Mouse (Mus musculus) heart, postnatal 14 days (tissue): ENCODE measurements around the gene Zfp68. TPM values are rescaled to one million over a fixed set of nuclear protein-coding genes. Genes with fewer than 3 reads are reported as not detected.

Experiments used
- microRNA-seq, 2 experiments: library from miRNA; unstranded; fragments of <30 nt; microRNA quantifications; one replicate each; pipeline ENCODE4 v1.2.0; 2021 to 2022
- total RNA-seq, 2 experiments: library from RNA; stranded (reverse); gene quantifications; 2 replicates each; pipeline ENCODE4 v1.2.3; 2021

The Zfp68 gene
- total RNA-seq, 2 experiments from 2014 or later = 22.7 to 23.5 TPM

Small RNA genes within 50 kb of the gene (microRNA-seq; reads per million reads assigned to microRNA genes)
- 0 reads per million in 2 experiments for gene Gm24082

Other genes starting within 250 kb of the Zfp68 start
- 1 to 10 TPM; 7.5 TPM for gene Zfp157, start 178.3 kb downstream of the Zfp68 start, total RNA-seq
- gene 1700123K08Rik, start 55.0 kb downstream of the Zfp68 start, total RNA-seq = not detected
- 1 to 10 TPM; 4.1 to 4.3 TPM for gene A430033K04Rik, start 3.1 kb upstream of the Zfp68 start, total RNA-seq
- 10 to 100 TPM in 1 of 2 experiments, 1 to 10 TPM in 1; 9.9 to 10.4 TPM for gene Fam20c, start 134.8 kb upstream of the Zfp68 start, total RNA-seq
- not detected for gene Gm5294, start 200.3 kb upstream of the Zfp68 start, total RNA-seq